Mouse (Mus musculus) adrenal gland, postnatal 14 days (tissue): ENCODE measurements around the gene Nf1. TPM values are rescaled to one million over a fixed set of nuclear protein-coding genes. Genes with fewer than 3 reads are reported as not detected.
A peak's percentile ranks its signal among the peaks of the same experiment; 100 is the strongest.
"Not testable (repeated sequence)": the region's sequence is repeated elsewhere in the genome, so short reads cannot be mapped to it uniquely, and the experiment has no call there.

Experiments
- DNase-seq: peaks from one replicate; pipeline ENCODE4 v3.0.0; 2021; ENCODE audit warnings: mixed read lengths
- long read RNA-seq, 2 experiments: library from polyadenylated mRNA; stranded (forward); transcript quantifications; one replicate each; pipeline ENCODE4 v2.0.0; 2021
- total RNA-seq: library from RNA; stranded (reverse); gene quantifications from 2 replicates; pipeline ENCODE4 v1.2.3, GENCODE M21; 2021

Nf1 gene
- total RNA-seq, result 58.9 and 62.3 TPM in 2 replicates
- long read RNA-seq, experiment 1, partial matches to known transcripts, result 0 of 5 reads
- long read RNA-seq, experiment 1, other reads (novel, unspliced or antisense), result 5 of 5 reads
- long read RNA-seq, experiment 2, partial matches to known transcripts, result 0 of 4 reads
- long read RNA-seq, experiment 2, other reads (novel, unspliced or antisense), result 3 of 4 reads

- DNase-seq, result peak; percentile 98
Observed at GRCm38 (mm10) chr11:79339234-79339807, at the start of gene Nf1. TSS of gene Nf1 (plus strand) at chr11:79339693.

DNA sequence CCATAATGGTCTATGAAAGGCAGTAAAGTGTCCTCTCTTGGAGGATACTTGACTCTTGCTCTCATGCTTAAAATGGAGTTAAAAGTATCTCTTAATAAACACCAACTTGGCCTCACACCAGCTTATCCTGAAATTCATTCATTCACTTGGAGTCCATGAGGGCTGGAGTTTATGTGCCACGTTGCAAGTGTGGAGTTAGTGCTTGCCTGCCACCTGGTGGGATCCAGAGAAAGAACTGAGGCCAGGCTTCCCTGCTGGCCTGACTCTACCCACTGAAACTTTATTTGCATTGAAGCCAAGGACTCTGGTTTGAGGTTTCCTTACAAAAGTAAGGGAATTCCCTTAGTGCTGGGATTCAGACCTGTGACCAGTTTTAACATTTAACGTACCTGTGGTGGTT is 49.0 kb upstream of the Nf1 start:
- peak; percentile 62 for DNase-seq

DNA sequence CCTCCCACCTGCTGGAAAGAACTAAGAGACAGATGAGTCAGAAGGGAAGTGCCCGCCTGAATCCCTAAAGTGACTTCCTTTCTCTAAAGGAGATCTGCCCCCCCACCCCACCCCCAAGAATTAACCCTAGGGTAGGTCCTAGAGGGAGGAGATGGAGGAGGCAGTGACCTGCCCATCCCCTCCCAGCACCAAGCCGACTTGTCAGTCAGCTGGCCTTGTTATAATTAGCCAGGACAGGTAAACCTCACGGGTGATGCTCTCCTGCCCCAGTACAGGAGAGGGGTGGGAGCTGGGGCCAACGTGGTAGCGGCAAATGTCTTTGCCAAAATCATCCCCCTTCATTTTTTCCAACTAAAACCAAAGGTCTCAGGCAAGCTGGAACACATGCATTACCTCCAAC is 47.8 kb upstream of the Nf1 start:
- DNase-seq, result no peak

DNA sequence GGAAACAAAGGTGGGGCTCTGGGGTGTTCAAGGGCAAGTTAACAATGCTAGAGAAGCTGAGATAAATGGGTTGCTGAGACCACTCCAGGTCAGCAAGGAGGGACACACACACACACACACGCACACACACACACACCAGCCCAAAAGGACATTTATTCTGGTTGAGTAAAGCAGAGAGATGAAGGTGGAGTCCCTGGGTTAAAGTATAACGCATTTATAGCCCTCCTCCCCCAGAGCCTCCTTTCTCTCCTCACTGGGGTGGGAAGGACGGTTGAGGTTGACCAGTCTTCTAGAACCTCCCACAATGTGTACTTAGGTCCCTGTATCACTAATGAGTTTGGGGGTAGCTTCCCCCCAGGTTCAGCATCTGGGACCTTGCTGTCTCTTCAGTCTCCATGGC is 47.4 kb upstream of the Nf1 start:
- DNase-seq, result no peak

GRCm38 (mm10) chr11:79293025-79293424 is 46.5 kb upstream of the Nf1 start:
- no peak for DNase-seq

GRCm38 (mm10) chr11:79293971-79294370 is 45.5 kb upstream of the Nf1 start:
- DNase-seq, result no peak

- DNase-seq, result peak; percentile 43
Observed at GRCm38 (mm10) chr11:79296167-79296566, 43.3 kb upstream of the Nf1 start.

- no peak for DNase-seq
Observed at GRCm38 (mm10) chr11:79296856-79297491, 42.5 kb upstream of the Nf1 start, which contains the start of gene Gm9964. TSS of gene Gm9964 (minus strand) at chr11:79296906.

GRCm38 (mm10) chr11:79299719-79300431 is 39.6 kb upstream of the Nf1 start:
- no peak for DNase-seq

- DNase-seq, result no peak
Observed at GRCm38 (mm10) chr11:79303109-79303508, 36.4 kb upstream of the Nf1 start.

DNA sequence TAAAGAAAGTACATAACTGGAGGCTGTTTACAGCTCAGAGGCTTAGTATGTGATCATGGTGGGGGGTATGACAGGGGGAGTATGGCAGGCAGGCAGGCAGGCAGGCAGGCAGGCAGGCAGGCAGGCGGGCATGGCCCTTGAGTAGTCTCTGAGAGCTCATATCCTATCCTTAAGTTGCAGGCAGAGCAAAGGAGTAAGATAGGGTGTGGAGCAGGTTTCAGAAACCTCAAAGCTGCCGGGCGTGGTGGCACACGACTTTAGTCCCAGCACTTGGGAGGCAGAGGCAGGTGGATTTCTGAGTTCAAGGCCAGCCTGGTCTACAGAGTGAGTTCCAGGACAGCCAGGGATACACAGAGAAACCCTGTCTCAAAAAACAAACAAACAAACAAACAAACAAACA is 35.2 kb upstream of the Nf1 start:
- not testable (repeated sequence) for DNase-seq

- no peak for DNase-seq
Observed at GRCm38 (mm10) chr11:79305697-79306340, 33.7 kb upstream of the Nf1 start.

GRCm38 (mm10) chr11:79306510-79306909 is 33.0 kb upstream of the Nf1 start:
- DNase-seq, result peak; percentile 69

GRCm38 (mm10) chr11:79306996-79307395 is 32.5 kb upstream of the Nf1 start:
- DNase-seq, result peak; percentile 73

- peak; percentile 27 for DNase-seq
Observed at GRCm38 (mm10) chr11:79307560-79308200, 31.8 kb upstream of the Nf1 start.

- no peak for DNase-seq
Observed at GRCm38 (mm10) chr11:79310467-79310866, 29.0 kb upstream of the Nf1 start.

- DNase-seq, result no peak
Observed at GRCm38 (mm10) chr11:79316807-79317345, 22.6 kb upstream of the Nf1 start.

DNA sequence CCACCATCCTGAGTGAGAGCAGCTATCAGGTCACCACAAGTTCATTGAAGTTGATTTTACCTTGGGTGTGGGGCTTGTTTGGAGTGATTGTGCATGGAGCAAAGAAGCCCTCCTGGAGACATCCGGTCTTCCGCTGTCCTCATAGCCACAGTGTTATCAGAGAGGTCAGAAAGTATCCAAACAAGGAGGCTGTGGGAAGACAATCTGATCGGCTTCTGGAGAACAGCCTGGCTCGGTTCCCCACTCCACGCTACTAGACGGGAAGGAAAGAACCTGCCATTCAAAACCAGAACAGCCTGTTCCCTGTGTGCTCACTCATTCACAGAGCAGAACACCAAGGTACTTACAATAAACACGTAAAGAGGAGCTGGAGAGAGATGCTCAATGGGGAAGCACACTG is 19.7 kb upstream of the Nf1 start:
- DNase-seq, result no peak

- DNase-seq, result no peak
Observed at GRCm38 (mm10) chr11:79323985-79324685, 15.4 kb upstream of the Nf1 start.

DNA sequence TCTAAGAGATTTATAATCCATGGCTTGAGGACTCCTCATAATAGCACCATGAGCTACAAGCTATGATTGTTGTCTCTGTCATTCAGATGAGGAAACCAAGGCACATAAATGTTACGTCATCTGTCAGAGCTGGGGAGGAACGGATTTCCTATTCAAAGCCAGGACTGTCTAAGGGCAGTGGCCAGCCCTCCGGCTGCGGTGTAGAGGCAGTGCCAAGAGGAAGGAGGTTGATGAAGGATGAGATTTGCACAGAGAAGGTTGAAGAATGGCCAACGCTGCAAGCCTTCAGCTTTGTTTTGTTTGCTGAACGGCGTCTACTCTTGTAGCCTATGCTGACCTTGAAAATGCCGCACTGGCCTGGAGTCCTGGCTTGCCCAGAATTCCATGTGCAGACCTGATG is 13.8 kb upstream of the Nf1 start:
- no peak for DNase-seq

- DNase-seq, result no peak
Observed at GRCm38 (mm10) chr11:79327106-79327505, 12.4 kb upstream of the Nf1 start.
